Mouse (Mus musculus) lung, postnatal 0 days (tissue): Measurements from ENCODE around the gene C1qtnf2.

ENCODE experiments used
- CTCF ChIP-seq: IDR thresholded peaks from 2 replicates; pipeline ENCODE4 v1.5.1; 2016; ENCODE audit warnings: antibody characterized with exemption, mild to moderate bottlenecking
- EP300 ChIP-seq: IDR thresholded peaks from 2 replicates; pipeline ENCODE4 v1.6.1; 2016; ENCODE audit warnings: antibody characterized with exemption, mild to moderate bottlenecking, control low read depth

- TF ChIP-seq EP300 (no peak), CTCF (no peak)
Measured at GRCm38 (mm10) chr11:43473635-43474224, 346 bp upstream of the C1qtnf2 start.
